Mouse (Mus musculus) limb, embryonic 13.5 days (tissue): ENCODE results near the gene Kiss1. TPM values are rescaled to one million over a fixed set of nuclear protein-coding genes. Genes with fewer than 3 reads are reported as not detected.

ENCODE experiments used
- ATAC-seq: fragments of 200-750 bp; cut with Nextera tagmentation; 2 replicates; pipeline ENCODE4 v1.8.0; 2017; ENCODE audit warnings: low read depth, moderate number of reproducible peaks, moderate TSS enrichment; ENCODE audit not compliant: low FRiP score
- H3K27ac ChIP-seq: fragments of 300-500 bp; sonication (generic); 2 replicates; pipeline ENCODE4 v1.5.1; 2015; ENCODE audit warnings: inconsistent platforms, mild to moderate bottlenecking, moderate library complexity
- H3K27me3 ChIP-seq: fragments of 300-500 bp; sonication (generic); 2 replicates; pipeline ENCODE4 v1.6.1; 2015; ENCODE audit warnings: mild to moderate bottlenecking, inconsistent platforms
- H3K36me3 ChIP-seq: fragments of 300-500 bp; sonication (generic); 2 replicates; pipeline ENCODE4 v1.6.1; 2015; ENCODE audit warnings: inconsistent platforms, mild to moderate bottlenecking, moderate library complexity
- H3K4me1 ChIP-seq: fragments of 300-500 bp; sonication (generic); 2 replicates; pipeline ENCODE4 v1.6.1; 2015; ENCODE audit warnings: inconsistent platforms
- H3K4me2 ChIP-seq: fragments of 300-500 bp; sonication (generic); replicated peaks from 2 replicates; pipeline ENCODE4 v1.6.1; 2015; ENCODE audit warnings: inconsistent platforms, mild to moderate bottlenecking, moderate library complexity
- H3K4me3 ChIP-seq: fragments of 300-500 bp; sonication (generic); 2 replicates; pipeline ENCODE4 v1.5.1; 2015; ENCODE audit warnings: moderate library complexity, mild to moderate bottlenecking, inconsistent platforms
- H3K9ac ChIP-seq: fragments of 300-500 bp; sonication (generic); 2 replicates; pipeline ENCODE4 v1.6.1; 2015; ENCODE audit warnings: mild to moderate bottlenecking, inconsistent platforms
- H3K9me3 ChIP-seq: fragments of 300-500 bp; sonication (generic); 2 replicates; pipeline ENCODE4 v1.6.1; 2016; ENCODE audit warnings: inconsistent platforms
- WGBS: fragments of 180-500 bp; shearing (Covaris S2); methylation state at CpG from one replicate; pipeline ENCODE4 v1.1.7; 2015; 5-methylcytosine and 5-hydroxymethylcytosine counted together
- polyA plus RNA-seq: library from polyadenylated mRNA; unstranded; fragments of >200 nt; fragmentation: Nextera tagmentation; extraction: Ambion mirVana; gene quantifications from 2 replicates; pipeline ENCODE4 v1.2.1, GENCODE M21; 2015

Gene Kiss1
- polyA plus RNA-seq, 1 experiment from 2014 or later = not detected

GRCm38 (mm10) chr1:133366951-133367605 lies 45.4 kb downstream of the Kiss1 start:
- Histone ChIP-seq H3K4me3 (no peak overlapping the region), H3K27ac (no peak overlapping the region), H3K4me1 (peaks cover 26% of the 10 kb centered on the region), H3K36me3 (no peaks in the 10 kb centered on the region), H3K27me3 (peaks cover 43% of the 10 kb centered on the region), H3K9me3 (no peaks in the 10 kb centered on the region), H3K9ac (no peak overlapping the region), H3K4me2 (no peak overlapping the region; the same call in 1 of the 2 replicates)
- no peak for ATAC-seq
- 32% methylated on average over 10 of the region's 10 CpGs for WGBS

DNA sequence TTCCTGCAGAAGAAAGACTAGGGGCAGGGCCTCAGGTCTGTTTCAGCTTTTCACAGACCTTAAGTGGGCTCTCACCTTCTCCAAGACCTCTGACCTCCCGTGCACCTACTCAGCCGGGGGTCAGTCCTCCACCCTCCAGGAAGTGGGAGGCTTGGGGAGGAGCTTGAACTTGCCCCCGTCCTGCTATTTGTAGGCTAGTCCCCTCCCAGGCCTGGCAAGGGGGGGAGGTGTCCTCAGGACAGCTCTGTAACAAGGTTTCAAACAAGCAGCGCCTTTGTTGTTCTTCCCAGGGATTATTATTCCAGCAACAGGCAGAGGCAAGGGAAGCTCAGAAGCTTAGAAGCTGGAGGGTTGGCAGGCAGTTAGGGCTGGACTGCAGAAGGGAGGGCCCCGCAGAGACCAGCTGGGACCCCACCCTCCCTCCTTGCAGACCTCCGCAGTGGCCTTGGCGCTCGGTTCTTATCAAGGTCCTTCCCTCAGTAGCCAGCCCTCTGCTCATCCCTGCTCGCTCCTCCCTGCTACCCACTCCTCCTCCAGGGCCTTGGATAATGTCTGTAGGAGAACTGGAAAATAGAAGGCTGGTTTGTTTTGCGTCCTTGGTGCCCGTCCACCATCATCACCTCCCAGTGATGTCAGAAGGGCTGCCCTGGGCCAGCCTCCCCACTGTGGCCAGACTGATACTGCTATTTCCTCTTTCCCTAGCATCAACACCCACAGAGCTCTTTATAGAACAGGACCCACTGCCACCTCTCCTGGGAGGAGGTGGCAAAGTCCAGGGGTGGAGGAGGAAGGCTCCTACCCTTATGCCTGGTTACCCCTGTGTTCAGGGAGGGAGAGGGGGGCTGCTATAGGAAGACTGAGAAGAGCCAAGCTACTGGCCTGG lies 46.2 kb downstream of the Kiss1 start:
- no peaks in the 10 kb centered on the region for H3K9me3 ChIP-seq
- 10% methylated on average over 11 of the region's 11 CpGs for WGBS
- no peak for ATAC-seq
- H3K4me2 ChIP-seq = no peak overlapping the region; the same call in 1 of the 2 replicates
- 0 out of 2 replicates have a peak overlapping the region, but pooled peaks have one; percentile 8 for H3K9ac ChIP-seq
- no peak overlapping the region for H3K4me3 ChIP-seq
- H3K36me3 ChIP-seq = no peaks in the 10 kb centered on the region
- H3K4me1 ChIP-seq = peaks cover 26% of the 10 kb centered on the region
- H3K27ac ChIP-seq = no peak overlapping the region
- peaks cover 38% of the 10 kb centered on the region for H3K27me3 ChIP-seq

GRCm38 (mm10) chr1:133368644-133369043 lies 47.0 kb downstream of the Kiss1 start:
- peaks cover 38% of the 10 kb centered on the region for H3K27me3 ChIP-seq
- no peaks in the 10 kb centered on the region for H3K9me3 ChIP-seq
- 56% methylated on average over 10 of the region's 10 CpGs for WGBS
- ATAC-seq = no peak
- H3K9ac ChIP-seq = no peak overlapping the region
- no peak overlapping the region for H3K27ac ChIP-seq
- peaks cover 21% of the 10 kb centered on the region for H3K4me1 ChIP-seq
- no peaks in the 10 kb centered on the region for H3K36me3 ChIP-seq
- no peak overlapping the region for H3K4me2 ChIP-seq
- no peak overlapping the region for H3K4me3 ChIP-seq

GRCm38 (mm10) chr1:133370352-133370751 lies 48.7 kb downstream of the Kiss1 start:
- no peak overlapping the region for H3K4me2 ChIP-seq
- no peak overlapping the region for H3K27ac ChIP-seq
- peaks cover 11% of the 10 kb centered on the region for H3K4me1 ChIP-seq
- no peak overlapping the region for H3K4me3 ChIP-seq
- no peaks in the 10 kb centered on the region for H3K9me3 ChIP-seq
- no peak for ATAC-seq
- WGBS = 67% methylated on average over 4 of the region's 4 CpGs
- no peaks in the 10 kb centered on the region for H3K36me3 ChIP-seq
- peaks cover 22% of the 10 kb centered on the region for H3K27me3 ChIP-seq
- H3K9ac ChIP-seq = no peak overlapping the region

DNA sequence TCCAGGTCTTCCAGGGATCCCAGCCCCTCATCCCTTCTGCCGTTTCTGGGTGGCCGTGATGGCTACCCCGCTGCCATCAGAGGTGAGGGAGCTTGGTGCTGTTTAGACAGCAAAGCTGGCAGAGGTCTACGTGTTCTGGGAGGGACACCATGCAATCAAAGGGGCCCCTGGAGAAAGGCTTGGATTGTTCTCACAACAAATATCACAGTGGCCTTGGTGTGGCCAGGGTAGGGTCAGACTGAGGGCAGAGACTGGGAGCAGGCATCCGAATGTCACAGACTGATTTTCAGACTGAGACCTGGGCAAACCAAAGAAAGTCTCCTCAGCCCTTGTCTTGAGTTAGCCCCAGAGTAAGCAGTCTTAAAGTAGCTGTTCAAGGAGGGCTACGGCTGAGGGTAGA lies 49.8 kb downstream of the Kiss1 start:
- no peak overlapping the region for H3K27ac ChIP-seq
- no peak overlapping the region for H3K4me3 ChIP-seq
- 76% methylated on average over 6 of the region's 6 CpGs for WGBS
- no peak overlapping the region for H3K9ac ChIP-seq
- peaks cover 11% of the 10 kb centered on the region for H3K27me3 ChIP-seq
- no peak overlapping the region for H3K4me2 ChIP-seq
- peaks cover 11% of the 10 kb centered on the region for H3K4me1 ChIP-seq
- H3K36me3 ChIP-seq = no peaks in the 10 kb centered on the region
- ATAC-seq = no peak
- H3K9me3 ChIP-seq = no peaks in the 10 kb centered on the region

GRCm38 (mm10) chr1:133372113-133372512 lies 50.4 kb downstream of the Kiss1 start:
- Histone ChIP-seq H3K27ac (no peak overlapping the region), H3K4me1 (peaks cover 11% of the 10 kb centered on the region), H3K36me3 (no peaks in the 10 kb centered on the region), H3K9ac (no peak overlapping the region), H3K4me3 (no peak overlapping the region), H3K4me2 (no peak overlapping the region), H3K27me3 (peaks cover 6% of the 10 kb centered on the region), H3K9me3 (no peaks in the 10 kb centered on the region)
- no peak for ATAC-seq
- 68% methylated on average over 8 of the region's 8 CpGs for WGBS

DNA sequence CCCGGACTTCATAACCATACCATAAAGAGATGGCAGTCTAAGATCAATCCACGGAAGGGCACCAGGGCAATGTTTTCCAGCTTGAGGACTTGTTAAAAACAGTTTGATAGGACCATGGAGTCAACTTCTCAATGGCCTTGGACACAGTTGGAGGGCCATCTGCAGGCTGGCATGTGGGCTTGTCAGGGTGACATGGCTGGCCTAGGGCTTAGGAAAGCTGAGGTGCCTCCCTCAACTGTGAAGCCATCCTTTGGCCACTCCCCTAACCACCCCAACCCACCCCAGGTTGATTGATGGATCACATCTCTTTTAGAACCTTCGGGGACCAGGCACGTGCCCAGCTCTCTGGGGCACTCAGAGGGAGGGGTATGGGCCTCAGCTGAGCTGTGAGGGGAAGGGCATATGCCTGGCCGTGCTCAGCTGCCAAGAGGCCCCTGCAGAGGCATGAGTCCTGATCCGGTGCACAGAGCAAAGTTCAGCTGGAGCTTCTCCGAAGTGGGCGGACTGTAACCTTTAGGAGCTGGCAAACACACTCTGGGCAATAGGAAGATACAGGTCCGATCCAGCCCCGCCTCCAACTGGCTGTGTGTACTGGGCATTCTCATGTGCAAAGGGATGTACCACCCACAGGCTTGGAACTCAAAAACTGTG lies 54.1 kb downstream of the Kiss1 start:
- Histone ChIP-seq H3K4me1 (no peaks in the 10 kb centered on the region), H3K4me3 (no peak overlapping the region), H3K4me2 (no peak overlapping the region), H3K27me3 (no peaks in the 10 kb centered on the region), H3K9me3 (no peaks in the 10 kb centered on the region), H3K36me3 (no peaks in the 10 kb centered on the region), H3K9ac (no peak overlapping the region), H3K27ac (no peak overlapping the region)
- ATAC-seq = no peak
- WGBS = 65% methylated on average over 10 of the region's 10 CpGs

GRCm38 (mm10) chr1:133377547-133377946 lies 55.9 kb downstream of the Kiss1 start:
- 89% methylated on average over 5 of the region's 5 CpGs for WGBS
- no peak for ATAC-seq
- no peak overlapping the region for H3K9ac ChIP-seq
- no peak overlapping the region for H3K4me3 ChIP-seq
- H3K36me3 ChIP-seq = no peaks in the 10 kb centered on the region
- H3K4me1 ChIP-seq = no peaks in the 10 kb centered on the region
- H3K27ac ChIP-seq = no peak overlapping the region
- H3K4me2 ChIP-seq = no peak overlapping the region
- H3K9me3 ChIP-seq = no peaks in the 10 kb centered on the region
- no peaks in the 10 kb centered on the region for H3K27me3 ChIP-seq

Other genes starting within 250 kb of the Kiss1 start
- 31.9 and 35.9 TPM in 2 replicates for gene Ppp1r15b, start 190.7 kb upstream of the Kiss1 start, polyA plus RNA-seq
- 1.7 and 2.6 TPM in 2 replicates for gene Plekha6, start 157.7 kb upstream of the Kiss1 start, polyA plus RNA-seq
- not detected in 2 replicates for gene Golt1a, start 12.1 kb upstream of the Kiss1 start, polyA plus RNA-seq
- 0.31 and 0.43 TPM in 2 replicates for gene Ren1, start 28.6 kb downstream of the Kiss1 start, polyA plus RNA-seq
- 1.4 and 1.7 TPM in 2 replicates for gene Etnk2, start 41.7 kb downstream of the Kiss1 start, polyA plus RNA-seq
- gene Sox13, start 102.5 kb downstream of the Kiss1 start, polyA plus RNA-seq = 3.9 and 4.6 TPM in 2 replicates